Mouse (Mus musculus): ENCODE data around the gene Ackr2.

Ackr2 gene

GRCm38 (mm10) chr9:121916102-121916501 is 17.9 kb downstream of the Ackr2 start, which contains the start of gene Cyp8b1:
Cyp8b1 (minus strand) TSS chr9:121916305.
- no peak for DNase-seq (ENCODE audit: extremely low spot score)

- no peak for DNase-seq (ENCODE audit: extremely low spot score)
Measured at GRCm38 (mm10) chr9:121919027-121919501, 20.9 kb downstream of the Ackr2 start.

GRCm38 (mm10) chr9:121923443-121923842 is 25.3 kb downstream of the Ackr2 start:
- DNase-seq (ENCODE audit: extremely low spot score) = no peak

GRCm38 (mm10) chr9:121923906-121924305 is 25.8 kb downstream of the Ackr2 start:
- no peak for DNase-seq (ENCODE audit: extremely low spot score)

DNA sequence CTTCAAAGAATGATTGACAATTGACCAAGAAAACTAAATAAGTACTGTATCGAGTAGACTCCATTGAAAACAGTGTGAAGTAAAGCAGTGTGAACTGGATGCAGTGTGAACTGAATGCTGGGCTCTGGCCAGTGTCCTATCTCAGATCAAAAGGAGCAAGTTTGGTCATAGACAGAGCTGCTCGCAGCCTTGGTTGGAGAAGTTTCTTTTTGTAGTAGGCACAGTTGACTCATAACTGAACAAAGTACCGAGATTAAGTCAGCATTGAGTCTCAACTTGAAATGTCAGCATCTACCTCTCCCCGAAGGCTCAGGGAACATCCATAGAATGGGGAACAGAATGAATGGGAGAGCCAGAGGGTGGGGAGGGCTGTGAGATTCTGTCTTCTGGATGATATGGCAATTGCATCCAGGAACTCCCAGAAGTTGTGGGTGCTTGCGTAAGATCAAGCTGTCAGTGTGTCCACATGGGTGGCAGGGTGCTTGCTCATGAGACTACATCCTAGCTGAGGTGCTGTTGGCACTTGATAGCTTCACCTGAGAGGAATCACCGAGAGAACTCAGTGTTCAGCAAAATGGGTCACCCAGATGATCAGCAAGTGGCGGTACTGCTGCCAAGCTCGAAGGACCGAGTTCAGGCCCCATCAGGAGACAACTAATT is 26.9 kb downstream of the Ackr2 start:
- no peak for DNase-seq (ENCODE audit: extremely low spot score)

GRCm38 (mm10) chr9:121925959-121926358 is 27.8 kb downstream of the Ackr2 start:
- DNase-seq (ENCODE audit: extremely low spot score) = no peak

DNA sequence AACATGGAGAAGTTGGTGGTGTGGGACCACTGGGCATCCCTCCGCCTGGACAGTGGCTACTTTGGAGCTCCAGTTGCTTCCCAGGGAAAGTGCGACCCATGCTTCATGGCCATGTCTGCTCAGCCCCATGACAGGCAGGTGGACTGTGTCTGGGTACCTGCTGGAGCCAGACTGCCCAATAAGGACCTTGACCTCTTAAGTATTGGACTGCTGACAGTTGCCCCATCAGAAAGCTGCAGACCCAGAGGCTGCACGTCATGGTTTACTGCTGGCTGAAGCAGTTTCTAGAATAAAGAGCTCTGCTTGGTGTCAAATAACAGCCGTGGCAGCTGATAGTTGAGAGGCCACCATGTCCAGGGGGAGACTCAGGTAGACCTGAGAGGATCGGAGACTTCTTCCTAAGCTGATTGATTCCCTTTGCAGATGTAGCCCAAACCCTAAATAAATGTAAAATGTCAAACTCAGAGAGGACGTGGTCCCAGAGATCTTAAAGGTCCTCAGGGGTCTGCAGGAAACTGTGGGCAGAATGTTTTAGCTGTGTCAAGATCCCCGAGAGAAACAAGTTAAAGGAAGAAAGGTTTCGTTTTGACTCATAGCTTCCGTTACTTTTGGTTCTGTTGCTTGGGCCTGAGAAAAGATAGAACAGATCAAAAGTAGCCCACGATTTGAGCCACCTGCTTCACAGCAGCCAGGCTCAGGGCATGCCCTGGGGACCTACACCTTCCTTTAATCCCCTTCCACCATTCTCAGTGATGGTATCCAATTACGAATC is 28.7 kb downstream of the Ackr2 start:
- DNase-seq (ENCODE audit: extremely low spot score) = no peak

DNA sequence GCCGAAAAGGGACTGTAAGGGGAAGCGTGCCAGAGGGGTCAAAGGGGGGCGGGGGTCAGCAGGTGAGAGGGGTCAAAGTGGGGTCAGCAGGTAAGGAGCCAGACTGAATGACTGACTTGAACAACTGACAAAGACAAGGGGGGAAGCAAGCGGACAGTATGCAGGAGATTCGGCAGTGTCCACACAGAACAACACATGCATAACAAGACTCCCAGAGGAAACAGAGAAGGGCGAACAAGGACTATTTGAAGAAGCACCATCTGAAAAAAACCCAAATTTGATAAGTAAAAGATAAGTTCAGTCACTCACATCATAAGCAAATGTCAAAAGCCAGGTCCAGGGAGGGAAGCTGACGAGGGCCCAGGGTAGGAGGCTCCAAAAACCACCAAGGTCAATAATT is 29.6 kb downstream of the Ackr2 start:
- no peak for DNase-seq (ENCODE audit: extremely low spot score)

DNA sequence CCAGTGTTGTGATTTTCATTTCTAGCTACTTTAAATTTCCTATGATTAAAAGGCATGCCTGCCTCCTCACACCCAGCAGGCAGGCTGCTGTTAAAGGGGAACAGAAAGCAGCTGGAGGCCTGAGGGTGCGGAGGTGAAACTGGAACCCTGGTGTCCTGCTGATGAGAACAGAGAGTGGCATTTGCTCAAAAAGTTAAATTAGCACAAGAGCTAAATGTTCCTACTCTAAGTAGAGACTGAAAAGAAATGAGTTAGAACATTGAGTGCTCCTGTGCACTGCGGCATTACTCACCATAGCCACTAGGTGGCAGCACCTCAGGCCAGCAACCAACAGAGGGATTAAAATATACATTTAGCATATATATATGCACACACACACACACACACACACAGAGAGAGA is 30.3 kb downstream of the Ackr2 start:
- peak; percentile 31 for DNase-seq (ENCODE audit: extremely low spot score)

DNA sequence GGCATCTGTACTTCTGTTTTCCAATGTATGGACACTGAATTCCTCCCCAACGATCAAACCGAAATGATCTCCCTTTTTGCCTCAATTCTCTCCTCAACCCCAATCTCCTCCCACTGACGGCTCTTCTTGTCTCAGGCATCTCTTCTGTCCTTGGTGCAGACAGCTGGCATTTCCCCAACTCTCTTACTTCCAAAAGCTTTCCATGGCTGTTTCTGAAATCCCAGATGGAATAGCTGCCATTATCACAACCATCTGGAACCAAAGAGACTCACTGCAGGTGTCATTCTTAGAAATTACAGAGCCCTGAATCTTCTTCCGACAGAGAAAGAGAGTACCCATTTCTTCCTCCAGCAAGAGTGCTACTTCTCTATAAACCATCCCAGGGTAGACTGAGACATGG is 36.7 kb downstream of the Ackr2 start:
- no peak for DNase-seq (ENCODE audit: extremely low spot score)

GRCm38 (mm10) chr9:121936952-121937351 is 38.8 kb downstream of the Ackr2 start:
- DNase-seq (ENCODE audit: extremely low spot score) = no peak

GRCm38 (mm10) chr9:121937451-121937864 is 39.3 kb downstream of the Ackr2 start:
- no peak for DNase-seq (ENCODE audit: extremely low spot score)

DNA sequence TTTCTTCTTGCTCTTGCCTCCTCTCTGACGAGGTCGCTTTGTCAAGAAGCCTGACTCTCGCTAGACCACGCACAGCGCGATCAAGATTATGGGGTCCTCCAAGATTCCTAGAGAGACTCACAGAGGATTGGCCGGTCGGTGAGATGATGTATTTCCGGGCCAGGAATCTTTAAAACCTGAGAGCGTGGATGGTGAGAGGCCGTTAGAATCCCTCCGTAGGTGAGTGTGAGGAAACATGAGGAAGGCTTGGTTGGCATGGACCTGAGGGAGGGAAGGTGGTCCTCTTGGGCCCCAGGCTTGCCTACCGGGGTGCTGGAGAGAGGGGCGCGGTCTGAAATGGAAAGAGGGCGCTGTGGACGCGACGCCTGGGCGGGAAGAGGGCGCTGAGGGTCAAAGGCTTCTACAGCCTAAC is 39.8 kb downstream of the Ackr2 start:
- DNase-seq (ENCODE audit: extremely low spot score) = peak; percentile 51

- no peak for DNase-seq (ENCODE audit: extremely low spot score)
Measured at GRCm38 (mm10) chr9:121943005-121943404, 44.9 kb downstream of the Ackr2 start.

DNA sequence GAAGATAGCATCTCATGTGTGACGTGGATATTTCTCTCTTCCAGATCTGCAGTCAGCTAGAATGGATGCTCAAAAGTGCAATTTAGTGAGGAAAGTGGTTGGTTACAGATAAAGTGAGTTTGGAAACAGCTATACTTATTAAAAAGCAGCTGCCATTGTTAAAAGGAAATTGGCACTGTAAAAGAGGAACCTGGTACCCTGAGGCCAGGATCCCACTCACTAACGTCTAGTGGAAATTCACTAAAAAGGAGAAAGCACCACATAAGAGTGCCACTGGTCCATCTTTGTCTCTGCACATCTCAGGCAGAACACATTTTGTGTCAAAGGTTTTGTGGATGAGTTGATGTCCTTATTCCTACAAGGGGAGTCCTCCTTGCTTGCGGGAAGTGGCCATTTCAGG is 45.5 kb downstream of the Ackr2 start:
- no peak for DNase-seq (ENCODE audit: extremely low spot score)

DNA sequence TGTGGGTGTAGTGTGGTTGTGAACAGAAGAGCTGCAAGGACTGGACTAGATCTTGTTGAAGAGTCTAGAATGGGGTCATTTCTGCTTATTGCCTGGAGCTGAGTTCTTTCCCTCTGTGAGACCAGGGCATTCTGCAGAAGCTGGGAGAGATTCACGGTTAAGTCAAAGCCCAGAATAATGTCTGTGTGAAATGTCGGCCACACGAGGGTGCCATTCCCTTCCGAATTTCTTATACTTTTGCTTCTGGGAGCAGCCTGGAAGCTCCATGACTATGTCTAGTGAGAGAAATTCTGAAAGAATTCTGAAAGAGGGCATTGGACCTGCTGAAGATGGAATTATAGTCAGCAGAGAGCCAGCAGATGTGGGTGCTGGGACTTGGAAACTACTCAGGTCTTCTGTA is 49.6 kb downstream of the Ackr2 start:
- DNase-seq (ENCODE audit: extremely low spot score) = no peak

- no peak for DNase-seq (ENCODE audit: extremely low spot score)
Measured at GRCm38 (mm10) chr9:121948431-121948830, 50.3 kb downstream of the Ackr2 start.

DNA sequence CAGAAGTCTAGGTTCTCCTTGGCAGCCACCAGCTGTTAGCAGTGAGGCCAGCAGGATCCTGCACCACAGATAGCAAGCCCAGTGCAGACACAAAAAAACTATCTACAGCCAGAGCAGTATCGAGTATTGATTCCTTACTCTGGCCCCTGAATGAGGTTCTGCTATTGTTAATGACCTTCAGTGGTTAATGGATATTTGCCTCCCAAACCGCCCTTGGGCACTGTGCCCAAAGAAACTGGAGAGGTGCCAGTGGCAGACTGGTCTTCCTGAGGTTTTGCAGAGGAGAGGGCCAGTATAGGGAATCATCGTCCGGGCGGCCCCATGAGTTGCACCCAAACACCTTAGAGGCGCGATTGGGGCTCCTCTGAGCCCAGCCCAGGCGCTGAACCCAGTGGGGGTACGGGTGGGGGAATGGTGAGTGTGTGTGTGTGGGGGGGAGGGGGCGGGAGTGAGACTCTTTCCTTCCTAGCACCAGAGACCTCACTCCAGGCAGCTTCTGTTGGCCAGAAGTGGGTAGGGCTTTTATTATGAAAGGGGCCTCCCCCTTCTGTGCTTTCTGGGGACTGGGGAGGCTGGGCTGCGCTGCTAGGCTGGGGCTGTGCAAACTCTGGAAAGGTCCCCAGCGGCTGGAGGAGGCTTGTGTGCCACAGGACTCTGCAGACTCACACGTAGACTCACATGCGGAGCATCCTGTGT is 52.4 kb downstream of the Ackr2 start, which contains the start of gene Fam198a:
TSS of gene Fam198a (plus strand) at position 571 of the 696 bp plus-strand sequence.
- DNase-seq (ENCODE audit: extremely low spot score) = no peak

- no peak for DNase-seq (ENCODE audit: extremely low spot score)
Measured at GRCm38 (mm10) chr9:121951114-121951423, 52.9 kb downstream of the Ackr2 start.

GRCm38 (mm10) chr9:121952596-121952995 is 54.4 kb downstream of the Ackr2 start:
- DNase-seq (ENCODE audit: extremely low spot score) = no peak

DNA sequence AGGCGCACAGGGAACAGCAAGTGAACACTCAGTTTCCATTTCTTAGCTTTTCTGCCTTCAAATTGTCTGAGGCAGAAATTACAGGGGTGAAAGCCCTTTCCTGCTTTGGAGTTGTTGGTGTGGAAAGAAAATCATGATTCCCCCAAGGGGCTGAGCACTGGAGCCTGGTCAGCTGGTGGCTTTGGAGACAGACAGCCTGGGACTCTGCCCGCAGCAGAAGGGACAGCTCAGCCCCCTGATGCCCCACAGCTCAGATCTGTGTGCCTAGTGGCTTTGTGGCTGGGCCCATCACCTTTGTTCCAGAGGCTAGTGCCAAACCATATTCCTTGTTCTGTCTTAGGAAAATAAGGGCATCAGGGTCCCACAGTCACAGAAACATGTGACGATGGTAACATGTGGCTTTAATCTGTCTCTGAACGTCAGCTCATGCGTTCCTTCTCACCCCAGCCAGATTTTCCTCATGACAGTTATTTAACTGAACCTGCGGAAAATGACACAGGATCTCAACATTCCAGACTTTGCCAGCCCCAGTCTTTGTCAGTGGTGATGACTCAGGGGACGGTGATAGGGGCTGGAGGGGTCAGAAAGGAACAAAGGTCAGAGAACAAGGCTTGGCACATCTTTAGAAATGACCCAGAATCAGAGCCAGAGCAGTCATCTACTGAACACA is 61.9 kb downstream of the Ackr2 start:
- no peak for DNase-seq (ENCODE audit: extremely low spot score)

Measured in embryo, embryonic 9.5 days (tissue).